In genomic region chr19:37433895-37434262, GRCm38 (mm10) we compare ENCODE assay signal across 8 mouse cellular contexts. TPM values are rescaled to one million over a fixed set of nuclear protein-coding genes. Genes with fewer than 3 reads are reported as not detected.
DNase-seq lines count a peak whose midpoint lies in the region; ATAC-seq and TF ChIP-seq lines count a peak whose summit lies in the region.

No protein-coding gene starts in this region.

- no peaks in the 10 kb centered on the region for H3K36me3 ChIP-seq in forebrain, embryonic 15.5 days
- H3K36me3 ChIP-seq in midbrain, embryonic 11.5 days (ENCODE audit: control insufficient read depth, insufficient read depth, low read length) = no peaks in the 10 kb centered on the region

- CTCF ChIA-PET in Patski (lab: Charles Lee) = interaction anchor here (1.2 to 2.0 kb wide), 3 partner anchors 10 to 14 kb away, joined by 3 to 10 read pairs (median 3); no protein-coding TSS in a partner anchor

- 1% methylated on average over 14 of the region's 14 CpGs for WGBS in forebrain, embryonic 15.5 days
- 2% methylated on average over 14 of the region's 14 CpGs for WGBS in midbrain, embryonic 11.5 days

- H3K4me2 ChIP-seq in forebrain, embryonic 15.5 days (replicated peaks) = peak overlapping the region; percentile 48
- H3K4me2 ChIP-seq in midbrain, embryonic 11.5 days = peak overlapping the region; percentile 46

- no peak overlapping the region for H3K9ac ChIP-seq in forebrain, embryonic 15.5 days (replicated peaks)
- no peak overlapping the region for H3K9ac ChIP-seq in midbrain, embryonic 11.5 days (ENCODE audit: low read length)

- POLR2A ChIA-PET in Patski (lab: Charles Lee) = no interaction called here

- H3K4me3 ChIP-seq in gastrocnemius, adult 2 months = peak overlapping the region; percentile 74
- H3K4me3 ChIP-seq in forebrain, embryonic 15.5 days = peak overlapping the region; percentile 41
- peak overlapping the region; percentile 35; the same call in 1 of the 2 replicates for H3K4me3 ChIP-seq in midbrain, embryonic 11.5 days (ENCODE audit: low read depth, low read length)

- DNase-seq in gastrocnemius, adult 2 months = no peak
- DNase-seq in gastrocnemius, postnatal 25 days = no peak
- DNase-seq in Patski (ENCODE audit: low read depth, low spot score) = no peak
- peak; percentile 38 for DNase-seq in kidney, postnatal 10 days
- DNase-seq in midbrain, embryonic 11.5 days (ENCODE audit: low spot score, missing footprints) = no peak
- no peak for DNase-seq in right cerebral cortex, adult 18-20 months
- DNase-seq in gastrocnemius, adult 8-10 months (ENCODE audit: low spot score in 2 of 2) = no peak

- peak; percentile 11 for ATAC-seq in Patski
- peak; percentile 18; the same call in 1 of the 2 replicates for ATAC-seq in forebrain, embryonic 15.5 days (replicated peaks)
- ATAC-seq in midbrain, embryonic 11.5 days (ENCODE audit: low FRiP score) = peak; percentile 23; the same call in 1 of the 2 replicates

- intact Hi-C loops in gastrocnemius, adult 2 months (cut with DNase I) = no loop called here

- no peak for TF ChIP-seq CTCF in gastrocnemius, adult 2 months (IDR thresholded peaks at IDR 0.05)
- TF ChIP-seq CTCF in Patski (IDR thresholded peaks at IDR 0.05) = no peak

- H3K27ac ChIP-seq in gastrocnemius, adult 2 months = no peak overlapping the region
- H3K27ac ChIP-seq in forebrain, embryonic 15.5 days (replicated peaks) = no peak overlapping the region
- H3K27ac ChIP-seq in midbrain, embryonic 11.5 days (ENCODE audit: low read depth, low read length) = no peak overlapping the region

- no peaks in the 10 kb centered on the region for H3K9me3 ChIP-seq in forebrain, embryonic 15.5 days
- no peaks in the 10 kb centered on the region for H3K9me3 ChIP-seq in midbrain, embryonic 11.5 days (ENCODE audit: control insufficient read depth, low read length)

- peaks cover 16% of the 10 kb centered on the region for H3K27me3 ChIP-seq in Patski
- peaks cover 84% of the 10 kb centered on the region for H3K27me3 ChIP-seq in forebrain, embryonic 15.5 days
- H3K27me3 ChIP-seq in midbrain, embryonic 11.5 days (ENCODE audit: control insufficient read depth, insufficient read depth, low read length) = peaks cover 67% of the 10 kb centered on the region

- in situ Hi-C loops in Patski (cut with MboI; ENCODE audit: low pct_unique_long_range_greater_than_20kb) = no loop called here

- H3K4me1 ChIP-seq in forebrain, embryonic 15.5 days = peaks cover 16% of the 10 kb centered on the region
- peaks cover 8% of the 10 kb centered on the region for H3K4me1 ChIP-seq in midbrain, embryonic 11.5 days (ENCODE audit: control insufficient read depth, insufficient read depth, low read length)

RNA-seq across cellular contexts. Expression of gene Hhex, which starts 0.7 kb away (rescaled TPM):
- 1 to 10 TPM in 1 of 2 experiments, under 1 TPM in 1; 0.84 to 1.3 TPM for total RNA-seq in gastrocnemius, adult 2 months (2021)
- 1 to 10 TPM; 1.0 to 2.8 TPM for total RNA-seq in gastrocnemius, postnatal 25 days (2021)
- polyA plus RNA-seq in Patski (2021) = 2.1 TPM
- polyA plus RNA-seq in forebrain, embryonic 15.5 days (2015; fragmentation: Nextera tagmentation; extraction: Ambion mirVana) = 3.7 and 4.1 TPM in 2 replicates
- polyA plus RNA-seq in midbrain, embryonic 11.5 days (2014; fragmentation: Nextera tagmentation; extraction: Ambion mirVana) = 4.5 and 5.4 TPM in 2 replicates
- total RNA-seq in gastrocnemius, adult 8-10 months (2022) = 1 to 10 TPM in 3 of 4 experiments, under 1 TPM in 1; 0.92 to 1.4 (median 1.1) TPM

RNA-seq across cellular contexts. Expression of gene Kif11, which starts 57.7 kb away (rescaled TPM):
- total RNA-seq in gastrocnemius, adult 2 months (2021) = under 1 TPM; 0.15 to 0.20 TPM
- 1 to 10 TPM in 1 of 2 experiments, under 1 TPM in 1; 0.69 to 1.0 TPM for total RNA-seq in gastrocnemius, postnatal 25 days (2021)
- 29.4 TPM for polyA plus RNA-seq in Patski (2021)
- polyA plus RNA-seq in forebrain, embryonic 15.5 days (2015; fragmentation: Nextera tagmentation; extraction: Ambion mirVana) = 36.3 and 38.9 TPM in 2 replicates
- 97.6 and 114 TPM in 2 replicates for polyA plus RNA-seq in midbrain, embryonic 11.5 days (2014; fragmentation: Nextera tagmentation; extraction: Ambion mirVana)
- total RNA-seq in gastrocnemius, adult 8-10 months (2022) = under 1 TPM; 0.12 to 0.22 (median 0.15) TPM
